Mouse (Mus musculus) midbrain, embryonic 13.5 days (tissue): ENCODE data around the gene Tmem208. TPM values are rescaled to one million over a fixed set of nuclear protein-coding genes. Genes with fewer than 3 reads are reported as not detected.

Experiments
- ATAC-seq: fragments of 200-750 bp; cut with Nextera tagmentation; 2 replicates; pipeline ENCODE4 v1.8.0; 2017; ENCODE audit warnings: mild to moderate bottlenecking, moderate TSS enrichment, moderate library complexity
- H3K27ac ChIP-seq: fragments of 300-500 bp; sonication (generic); 2 replicates; pipeline ENCODE4 v1.5.1; 2015; ENCODE audit warnings: inconsistent platforms, mild to moderate bottlenecking, moderate library complexity
- H3K27me3 ChIP-seq: fragments of 300-500 bp; sonication (generic); 2 replicates; pipeline ENCODE4 v1.6.1; 2015; ENCODE audit warnings: mild to moderate bottlenecking, inconsistent platforms
- H3K36me3 ChIP-seq: fragments of 300-500 bp; sonication (generic); 2 replicates; pipeline ENCODE4 v1.6.1; 2015; ENCODE audit warnings: mild to moderate bottlenecking, inconsistent platforms
- H3K4me1 ChIP-seq: fragments of 300-500 bp; sonication (generic); replicated peaks from 2 replicates; pipeline ENCODE4 v1.6.1; 2015; ENCODE audit warnings: inconsistent platforms
- H3K4me2 ChIP-seq: fragments of 300-500 bp; sonication (generic); replicated peaks from 2 replicates; pipeline ENCODE4 v1.6.1; 2015; ENCODE audit warnings: moderate library complexity, mild to moderate bottlenecking, inconsistent platforms
- H3K4me3 ChIP-seq: fragments of 300-500 bp; sonication (generic); replicated peaks from 2 replicates; pipeline ENCODE4 v1.5.1; 2015; ENCODE audit warnings: mild to moderate bottlenecking, inconsistent platforms
- H3K9ac ChIP-seq: fragments of 300-500 bp; sonication (generic); replicated peaks from 2 replicates; pipeline ENCODE4 v1.6.1; 2015; ENCODE audit warnings: mild to moderate bottlenecking, inconsistent platforms
- H3K9me3 ChIP-seq: fragments of 300-500 bp; sonication (generic); 2 replicates; pipeline ENCODE4 v1.6.1; 2016; ENCODE audit warnings: mild to moderate bottlenecking, inconsistent platforms
- WGBS: fragments of 180-500 bp; shearing (Covaris S2); methylation state at CpG from one replicate; pipeline ENCODE4 v1.1.7; 2015; 5-methylcytosine and 5-hydroxymethylcytosine counted together
- polyA plus RNA-seq: library from polyadenylated mRNA; unstranded; fragments of >200 nt; fragmentation: Nextera tagmentation; extraction: Ambion mirVana; gene quantifications from 2 replicates; pipeline ENCODE4 v1.2.1, GENCODE M21; 2015

Tmem208 gene
- polyA plus RNA-seq, 1 experiment from 2014 or later, result 121 TPM

DNA sequence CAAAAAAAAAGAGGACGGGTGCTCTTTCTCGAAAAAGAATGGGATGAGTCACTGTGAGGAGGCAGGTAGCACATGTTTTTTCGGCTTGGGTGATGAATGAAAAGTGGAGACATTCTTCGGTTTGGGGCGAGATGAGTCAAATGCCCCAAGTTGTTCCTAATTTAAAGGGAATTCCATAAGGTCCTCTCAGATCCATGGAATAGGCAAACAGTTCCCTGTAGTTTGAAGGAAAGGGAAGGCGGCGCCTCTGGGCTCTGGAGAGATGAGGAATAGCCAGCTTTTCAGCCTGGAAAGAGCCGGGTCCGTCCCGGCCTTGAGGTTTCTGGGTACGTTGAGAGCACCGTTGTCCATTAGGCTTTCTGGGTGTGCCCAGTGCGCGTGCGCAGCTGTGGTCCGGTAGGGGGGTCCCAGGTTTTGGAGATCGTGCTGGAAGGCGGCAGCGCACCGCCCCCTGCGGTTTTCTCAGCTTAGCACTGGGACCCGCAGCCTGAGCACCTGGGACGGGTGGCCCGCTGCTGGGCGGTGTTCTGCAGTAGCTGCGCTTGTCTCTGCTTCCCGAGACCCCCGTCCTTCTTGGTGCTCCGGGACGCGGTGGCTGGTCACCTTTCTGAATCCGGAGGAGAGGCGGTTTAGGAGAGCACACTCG lies 22.4 kb downstream of the Tmem208 start, which contains the start of gene Slc9a5:
TSS of gene Slc9a5 (plus strand) at position 394 of the 646 bp plus-strand sequence.
- Histone ChIP-seq H3K4me3 (peak within 1 kb of the TSS; percentile 56), H3K4me2 (peak within 1 kb of the TSS; percentile 95), H3K4me1 (peaks cover 37% of the 10 kb centered on the region), H3K9me3 (no peaks in the 10 kb centered on the region), H3K27me3 (peaks cover 19% of the 10 kb centered on the region), H3K27ac (peak within 1 kb of the TSS; percentile 54), H3K9ac (peak within 1 kb of the TSS; percentile 75), H3K36me3 (no peaks in the 10 kb centered on the region)
- ATAC-seq, result peak; percentile 29
- under 1% methylated on average over 34 of the region's 34 CpGs for WGBS

DNA sequence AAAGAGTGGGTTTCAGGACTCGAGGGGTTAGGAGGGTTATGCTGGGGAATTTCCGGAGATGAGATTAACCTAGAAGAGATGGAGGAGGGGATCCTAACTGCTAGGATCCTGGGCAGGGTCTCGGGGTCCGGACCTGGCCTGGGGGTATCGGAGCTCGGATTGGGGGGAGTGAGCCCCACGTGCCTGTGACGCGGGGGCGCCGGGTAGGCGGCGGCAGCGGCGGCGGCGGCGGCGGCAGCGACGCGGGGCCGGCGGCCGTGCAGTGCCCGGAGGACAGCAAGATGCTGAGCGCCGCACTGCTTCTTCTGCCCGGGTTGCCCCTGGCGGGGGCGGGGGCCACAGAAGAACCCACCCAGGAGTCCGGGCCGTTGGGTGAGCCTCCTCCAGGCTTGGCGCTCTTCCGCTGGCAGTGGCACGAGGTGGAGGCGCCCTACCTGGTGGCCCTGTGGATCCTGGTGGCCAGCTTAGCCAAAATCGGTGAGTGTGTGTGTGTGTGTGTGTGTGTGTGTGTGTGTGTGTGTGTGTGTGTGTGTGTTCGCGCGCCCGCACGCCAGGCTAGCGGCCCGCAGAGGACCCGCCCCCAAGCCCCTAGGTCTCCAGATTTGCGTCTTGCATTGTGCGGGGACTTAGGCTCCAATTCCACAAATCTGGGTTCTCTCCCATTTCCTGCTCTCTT lies 23.1 kb downstream of the Tmem208 start:
- Histone ChIP-seq H3K36me3 (no peaks in the 10 kb centered on the region), H3K27ac (peak overlapping the region; percentile 54), H3K27me3 (peaks cover 19% of the 10 kb centered on the region), H3K4me2 (peak overlapping the region; percentile 95), H3K9ac (peak overlapping the region; percentile 75), H3K4me3 (peak overlapping the region; percentile 56), H3K4me1 (peaks cover 37% of the 10 kb centered on the region), H3K9me3 (no peaks in the 10 kb centered on the region)
- 1% methylated on average over 39 of the region's 48 CpGs for WGBS
- peak; percentile 55 for ATAC-seq

DNA sequence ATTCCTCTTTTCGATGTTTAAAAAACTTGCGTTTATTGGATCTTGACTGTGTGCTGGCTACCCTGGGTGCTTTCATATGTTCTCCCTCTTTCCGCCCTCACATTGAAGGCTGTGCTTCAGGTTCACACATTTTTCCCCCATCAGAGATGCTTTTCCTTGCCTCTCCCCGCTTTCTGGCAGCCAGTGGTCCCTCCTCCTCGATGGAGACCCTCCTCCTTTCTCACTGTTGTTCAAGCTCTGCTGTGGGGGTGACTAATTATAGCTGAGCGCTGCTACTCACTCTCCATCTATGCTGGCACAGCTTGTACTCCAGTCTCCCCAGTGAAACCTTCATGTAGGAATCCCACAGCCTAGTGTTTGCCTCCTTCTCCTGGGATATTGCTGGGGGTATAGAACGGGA lies 24.0 kb downstream of the Tmem208 start:
- Histone ChIP-seq H3K9me3 (no peaks in the 10 kb centered on the region), H3K36me3 (peaks cover 3% of the 10 kb centered on the region; the same call in 1 of the 2 replicates), H3K4me1 (peaks cover 37% of the 10 kb centered on the region), H3K27me3 (peaks cover 19% of the 10 kb centered on the region), H3K27ac (no peak overlapping the region), H3K4me2 (peak overlapping the region; percentile 95), H3K9ac (peak overlapping the region; percentile 75), H3K4me3 (peak overlapping the region; percentile 56)
- no peak for ATAC-seq
- WGBS, result 41% methylated on average over 7 of the region's 7 CpGs

DNA sequence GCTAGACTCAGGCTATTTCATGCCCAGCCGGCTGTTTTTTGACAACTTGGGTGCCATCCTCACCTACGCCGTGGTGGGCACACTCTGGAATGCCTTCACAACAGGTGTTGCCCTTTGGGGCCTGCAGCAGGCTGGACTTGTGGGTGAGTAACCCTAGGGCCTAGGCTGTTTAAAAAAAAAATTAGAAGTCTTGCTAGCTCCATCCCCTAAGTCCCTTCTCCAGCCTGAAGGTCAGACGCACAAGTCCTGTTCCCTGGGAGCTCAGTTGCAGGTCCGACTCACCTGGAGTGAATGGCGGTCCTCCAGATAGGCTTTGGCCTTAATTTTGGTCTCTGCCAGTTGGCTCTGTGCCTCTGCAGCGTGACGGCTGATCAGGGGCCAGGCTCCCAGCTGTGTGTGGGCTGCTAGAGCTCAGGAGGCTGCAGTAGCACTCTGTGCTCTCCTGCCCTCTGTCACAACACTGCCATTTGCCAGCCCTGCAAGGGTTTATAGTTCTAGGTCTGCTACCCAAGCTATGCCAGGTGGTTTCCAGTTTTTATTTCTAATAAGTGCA lies 27.5 kb downstream of the Tmem208 start:
- Histone ChIP-seq H3K9me3 (no peaks in the 10 kb centered on the region), H3K4me3 (no peak overlapping the region), H3K4me2 (no peak overlapping the region), H3K27ac (no peak overlapping the region), H3K9ac (no peak overlapping the region), H3K36me3 (peaks cover 16% of the 10 kb centered on the region), H3K4me1 (peaks cover 16% of the 10 kb centered on the region), H3K27me3 (0 out of 2 replicates have a peak, but pooled peaks cover 3% of the 10 kb centered on the region)
- WGBS, result 83% methylated on average over 8 of the region's 8 CpGs
- ATAC-seq, result no peak

DNA sequence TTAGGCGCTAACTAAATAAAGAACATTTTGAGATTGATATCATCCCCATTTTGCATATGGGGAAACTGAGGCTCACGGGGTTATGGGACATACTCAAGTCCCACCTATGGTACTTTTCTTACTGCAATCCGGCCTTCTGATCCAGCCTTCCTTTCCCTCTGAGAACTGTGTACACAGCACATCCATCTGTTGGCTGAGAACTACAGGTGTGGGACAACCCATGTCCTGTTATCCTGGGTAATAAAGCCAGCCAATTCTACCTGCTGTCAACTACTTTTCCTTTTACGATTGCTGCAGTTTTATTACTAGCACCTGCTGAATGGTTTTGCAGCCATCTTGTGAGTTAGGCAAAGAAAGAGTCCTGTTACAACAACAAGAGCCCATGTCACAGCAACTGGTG lies 28.4 kb downstream of the Tmem208 start:
- Histone ChIP-seq H3K4me1 (peaks cover 15% of the 10 kb centered on the region), H3K27ac (no peak overlapping the region), H3K27me3 (0 out of 2 replicates have a peak, but pooled peaks cover 3% of the 10 kb centered on the region), H3K9ac (no peak overlapping the region), H3K4me2 (no peak overlapping the region), H3K4me3 (no peak overlapping the region), H3K36me3 (peaks cover 16% of the 10 kb centered on the region), H3K9me3 (no peaks in the 10 kb centered on the region)
- ATAC-seq, result no peak
- WGBS, result 90% methylated on average over 4 of the region's 4 CpGs

DNA sequence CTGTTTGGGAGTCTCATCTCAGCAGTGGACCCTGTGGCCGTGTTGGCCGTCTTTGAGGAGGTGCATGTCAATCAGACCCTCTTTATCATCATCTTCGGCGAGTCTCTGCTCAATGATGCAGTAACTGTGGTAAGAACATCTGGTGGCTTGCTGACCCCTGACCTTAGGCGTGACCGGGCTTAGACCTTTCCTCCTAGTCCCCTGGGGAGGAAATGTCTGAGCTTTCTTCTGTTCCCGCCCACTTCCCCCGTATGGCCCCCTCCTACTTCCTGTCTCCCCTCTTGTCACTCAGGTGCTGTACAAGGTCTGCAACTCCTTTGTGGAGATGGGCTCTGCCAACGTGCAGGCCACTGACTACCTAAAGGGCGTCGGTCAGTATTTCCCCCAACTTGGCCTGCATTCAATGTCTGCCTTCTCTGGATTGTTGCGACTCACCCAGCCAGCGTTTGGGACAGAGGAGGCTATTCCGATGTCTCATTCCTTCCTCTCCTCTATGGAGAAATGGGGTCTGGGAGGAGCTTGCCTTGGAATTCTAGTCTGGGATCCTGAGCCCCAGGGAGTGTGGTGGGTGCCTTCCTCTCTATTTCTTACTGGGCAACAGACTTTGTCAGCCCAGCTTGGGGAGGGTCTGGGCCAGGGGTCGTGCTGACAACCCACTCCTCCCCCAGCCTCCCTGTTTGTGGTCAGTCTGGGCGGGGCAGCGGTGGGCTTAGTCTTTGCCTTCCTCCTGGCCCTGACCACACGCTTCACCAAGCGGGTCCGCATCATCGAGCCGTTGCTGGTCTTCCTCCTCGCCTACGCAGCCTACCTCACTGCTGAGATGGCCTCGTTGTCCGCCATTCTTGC lies 29.2 kb downstream of the Tmem208 start:
- Histone ChIP-seq H3K27ac (no peak overlapping the region), H3K9ac (no peak overlapping the region), H3K36me3 (peaks cover 16% of the 10 kb centered on the region), H3K4me2 (no peak overlapping the region), H3K4me3 (no peak overlapping the region), H3K9me3 (no peaks in the 10 kb centered on the region), H3K27me3 (0 out of 2 replicates have a peak, but pooled peaks cover 3% of the 10 kb centered on the region), H3K4me1 (peaks cover 6% of the 10 kb centered on the region)
- no peak for ATAC-seq
- 57% methylated on average over 26 of the region's 26 CpGs for WGBS

DNA sequence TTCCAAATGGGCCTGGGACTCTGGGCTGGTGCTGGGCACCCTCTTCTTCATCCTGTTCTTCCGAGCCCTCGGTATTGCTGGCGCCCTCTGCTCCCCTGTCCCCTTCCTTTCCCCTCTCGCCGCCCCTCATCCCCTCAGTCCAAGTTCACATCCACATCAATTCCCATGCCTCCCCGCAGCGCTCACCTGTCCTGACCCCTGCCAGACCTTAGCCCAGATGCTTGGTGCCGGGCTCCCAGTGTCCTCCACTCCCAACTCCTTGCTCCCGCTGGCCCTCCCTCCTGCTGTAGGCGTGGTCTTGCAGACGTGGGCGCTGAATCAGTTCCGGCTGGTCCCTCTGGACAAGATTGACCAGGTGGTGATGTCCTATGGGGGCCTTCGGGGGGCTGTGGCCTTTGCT lies 30.5 kb downstream of the Tmem208 start:
- H3K4me1 ChIP-seq, result no peaks in the 10 kb centered on the region; the same call in 1 of the 2 replicates
- peaks cover 16% of the 10 kb centered on the region for H3K36me3 ChIP-seq
- 89% methylated on average over 14 of the region's 14 CpGs for WGBS
- no peak for ATAC-seq
- H3K4me3 ChIP-seq, result no peak overlapping the region
- H3K4me2 ChIP-seq, result no peak overlapping the region
- no peak overlapping the region for H3K27ac ChIP-seq
- no peak overlapping the region for H3K9ac ChIP-seq
- H3K9me3 ChIP-seq, result no peaks in the 10 kb centered on the region
- H3K27me3 ChIP-seq, result no peaks in the 10 kb centered on the region

DNA sequence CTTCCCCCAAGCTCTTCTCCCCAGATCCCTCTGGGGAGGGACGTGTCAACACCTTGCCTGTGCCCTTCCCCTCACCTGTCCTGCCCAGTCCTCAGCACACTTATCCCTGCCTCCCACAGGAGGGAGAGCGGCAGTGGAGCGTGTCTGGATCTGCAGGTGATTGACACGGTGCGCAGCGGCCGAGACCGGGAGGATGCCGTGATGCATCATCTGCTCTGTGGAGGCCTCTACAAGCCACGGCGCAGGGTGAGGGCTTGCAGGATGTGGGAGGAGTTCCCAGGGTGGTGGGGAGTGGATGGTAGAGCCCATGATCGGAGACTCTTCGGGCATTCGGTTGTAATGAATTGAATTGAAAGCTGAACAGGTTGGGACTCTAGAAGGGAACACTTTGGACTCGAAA lies 33.1 kb downstream of the Tmem208 start:
- Histone ChIP-seq H3K4me1 (no peaks in the 10 kb centered on the region; the same call in 1 of the 2 replicates), H3K4me3 (no peak overlapping the region), H3K27me3 (no peaks in the 10 kb centered on the region), H3K9me3 (no peaks in the 10 kb centered on the region), H3K27ac (no peak overlapping the region), H3K9ac (no peak overlapping the region), H3K36me3 (peaks cover 28% of the 10 kb centered on the region), H3K4me2 (no peak overlapping the region)
- 67% methylated on average over 15 of the region's 15 CpGs for WGBS
- ATAC-seq, result peak; percentile 44; the same call in 1 of the 2 replicates

DNA sequence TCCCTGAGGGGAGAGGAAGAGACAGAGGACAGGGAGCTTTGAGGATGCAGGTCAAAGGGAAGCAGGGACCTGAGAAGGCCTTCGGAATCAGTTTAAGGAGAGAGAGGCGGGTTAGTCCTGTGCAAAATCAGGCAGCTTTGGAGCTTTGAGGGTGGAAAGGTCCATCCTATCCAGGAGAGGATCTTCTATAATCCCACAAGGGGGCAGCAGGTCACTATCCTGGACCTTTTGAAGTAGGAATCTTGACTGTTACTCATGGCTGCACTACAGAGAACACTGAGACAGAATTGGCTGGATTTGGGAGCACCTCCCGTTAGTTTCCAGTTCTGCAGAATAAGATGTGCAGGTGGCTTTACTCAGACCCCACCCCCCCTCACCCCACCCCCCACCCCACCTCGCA lies 33.5 kb downstream of the Tmem208 start:
- Histone ChIP-seq H3K27ac (no peak overlapping the region), H3K36me3 (peaks cover 32% of the 10 kb centered on the region), H3K9me3 (no peaks in the 10 kb centered on the region), H3K4me3 (no peak overlapping the region), H3K27me3 (no peaks in the 10 kb centered on the region), H3K9ac (no peak overlapping the region), H3K4me2 (no peak overlapping the region), H3K4me1 (no peaks in the 10 kb centered on the region; the same call in 1 of the 2 replicates)
- WGBS, result 35% methylated on average over 4 of the region's 4 CpGs
- ATAC-seq, result peak; percentile 47; the same call in 1 of the 2 replicates

DNA sequence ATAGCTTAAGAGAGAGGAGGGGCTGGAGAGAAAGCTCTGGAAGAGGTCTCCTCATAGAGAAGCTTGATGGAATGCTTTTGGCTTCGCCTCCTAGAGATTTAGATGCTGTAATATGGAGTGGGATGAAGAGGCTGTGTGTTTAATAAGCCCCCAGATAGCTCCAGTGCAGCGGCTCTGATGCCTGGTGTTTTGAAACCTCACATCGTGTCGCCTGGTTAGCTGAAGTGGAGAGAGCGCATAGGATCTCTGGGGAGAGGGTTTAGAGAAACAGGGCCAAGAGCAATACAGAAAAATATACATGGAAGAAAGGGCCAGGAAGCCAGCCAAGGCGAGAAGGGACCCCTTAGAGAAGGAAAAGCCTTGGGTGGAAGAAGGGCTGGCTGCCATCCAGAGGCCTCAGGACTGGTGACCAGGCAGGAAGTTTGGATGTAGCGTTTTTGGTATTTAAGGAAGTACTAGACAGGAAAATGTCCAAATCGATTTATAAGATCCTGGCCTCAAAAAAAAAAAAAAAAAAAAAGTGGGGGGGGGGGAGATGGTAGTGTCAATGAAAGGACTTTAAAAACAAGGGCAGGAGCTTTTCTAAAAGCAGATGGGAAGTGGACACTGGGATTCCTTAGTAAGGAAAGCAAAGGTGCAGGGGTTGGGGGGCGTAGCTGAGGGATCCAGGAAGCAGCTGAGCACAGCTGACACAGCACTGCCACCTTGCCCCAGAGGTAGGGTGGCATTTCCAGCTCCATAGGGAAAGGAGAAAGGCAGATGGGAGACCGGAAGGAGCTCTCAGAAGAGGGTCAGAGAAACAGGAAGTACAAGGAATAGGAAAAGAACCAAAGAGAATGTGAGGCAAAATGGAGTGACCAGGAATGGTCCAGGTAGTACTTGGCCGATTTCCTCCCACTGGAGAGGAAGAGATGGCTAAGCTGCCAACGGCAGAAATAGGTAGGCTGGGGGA lies 35.9 kb downstream of the Tmem208 start:
- H3K9me3 ChIP-seq, result no peaks in the 10 kb centered on the region
- WGBS, result 84% methylated on average over 12 of the region's 12 CpGs
- peaks cover 38% of the 10 kb centered on the region for H3K36me3 ChIP-seq
- H3K4me1 ChIP-seq, result no peaks in the 10 kb centered on the region
- H3K4me3 ChIP-seq, result no peak overlapping the region
- no peak for ATAC-seq
- H3K4me2 ChIP-seq, result no peak overlapping the region
- H3K27ac ChIP-seq, result no peak overlapping the region; the same call in 1 of the 2 replicates
- no peak overlapping the region for H3K9ac ChIP-seq
- H3K27me3 ChIP-seq, result no peaks in the 10 kb centered on the region

DNA sequence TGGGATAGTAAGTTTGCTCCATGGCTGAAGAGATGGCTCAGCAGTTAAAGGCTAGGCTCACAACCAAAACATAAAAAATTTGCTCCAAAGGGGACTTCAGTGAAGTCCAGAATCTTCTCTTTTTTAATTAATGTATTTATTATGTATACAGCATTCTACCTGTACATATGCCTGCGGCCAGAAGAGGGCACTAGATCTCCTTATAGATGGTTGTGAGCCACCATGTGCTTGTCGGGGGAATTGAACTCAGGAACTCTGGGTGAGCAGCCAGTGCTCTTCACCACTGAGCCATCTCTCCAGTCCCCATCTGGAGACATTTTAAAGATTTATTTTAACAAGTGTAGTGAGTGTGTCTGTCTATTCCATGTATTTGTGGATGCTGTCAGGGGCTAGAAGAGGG lies 41.0 kb downstream of the Tmem208 start:
- Histone ChIP-seq H3K27me3 (no peaks in the 10 kb centered on the region), H3K27ac (no peak overlapping the region), H3K4me2 (no peak overlapping the region), H3K4me3 (no peak overlapping the region), H3K36me3 (peaks cover 41% of the 10 kb centered on the region), H3K9me3 (no peaks in the 10 kb centered on the region), H3K4me1 (no peaks in the 10 kb centered on the region), H3K9ac (no peak overlapping the region)
- ATAC-seq, result no peak
- 78% methylated on average over 2 of the region's 2 CpGs for WGBS
